ENCODE assay signal across 8 mouse cellular contexts in the genomic region with DNA sequence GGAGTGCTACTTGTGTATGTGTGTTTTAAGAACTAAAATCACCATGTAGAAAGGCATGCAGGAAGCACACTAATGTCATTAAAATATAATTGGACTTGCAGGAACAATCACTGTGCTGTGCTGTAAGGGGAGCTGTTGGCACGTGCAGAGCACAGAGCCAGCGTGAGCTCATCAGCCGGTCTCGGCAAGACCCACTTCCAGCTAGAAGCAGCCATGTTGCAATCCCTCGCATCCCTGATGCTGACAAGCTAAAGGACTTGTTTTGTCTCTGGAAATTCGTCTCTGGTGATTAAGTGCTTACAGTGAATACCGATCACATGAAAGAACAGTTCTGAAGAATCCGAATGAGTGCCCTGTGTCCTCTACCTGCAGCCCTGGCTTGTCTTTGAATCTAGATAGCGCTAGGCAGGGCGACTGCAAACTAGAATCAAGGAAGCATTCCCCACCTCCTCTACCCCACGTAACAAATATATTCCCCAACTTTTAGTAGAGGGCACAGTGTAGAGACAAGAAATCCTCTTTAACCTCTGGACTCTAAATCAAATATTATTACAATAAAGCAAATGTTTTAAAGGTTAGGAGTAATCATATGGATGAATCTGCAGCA.
DNase-seq lines count a peak whose midpoint lies in the region; ATAC-seq and TF ChIP-seq lines count a peak whose summit lies in the region.

No protein-coding gene starts in this region.

- in situ Hi-C loops in Patski (cut with MboI; ENCODE audit: low pct_unique_long_range_greater_than_20kb), result no loop called here

- peak; percentile 76 for ATAC-seq in Patski
- ATAC-seq in forebrain, postnatal 0 days, result peak; percentile 100
- peak; percentile 88 for ATAC-seq in intestine, embryonic 14.5 days (replicated peaks; ENCODE audit: low FRiP score, low TSS enrichment, low read depth)
- peak; percentile 99 for ATAC-seq in midbrain, embryonic 13.5 days
- no peak for ATAC-seq in CD4-positive, CD25-positive, alpha-beta regulatory T cell, adult 4 months

- DNase-seq in Patski (ENCODE audit: low read depth, low spot score), result peak; percentile 15
- DNase-seq in cerebellum, adult 2 months, result peak; percentile 44 to 62
- peak; percentile 92 for DNase-seq in forebrain, postnatal 0 days
- DNase-seq in intestine, embryonic 14.5 days (ENCODE audit: low spot score), result peak; percentile 65
- DNase-seq in left cerebral cortex, adult 18-20 months (ENCODE audit: low spot score in 2 of 2), result peak; percentile 44 to 62
- DNase-seq in testis, postnatal 10 days (ENCODE audit: low spot score), result peak; percentile 42

- peak overlapping the region; percentile 35 for H3K4me3 ChIP-seq in cerebellum, adult 2 months (replicated peaks; ENCODE audit: insufficient read depth, low read depth, low read length)
- 0 out of 2 replicates have a peak overlapping the region, but pooled peaks have one; percentile 4 for H3K4me3 ChIP-seq in forebrain, postnatal 0 days (ENCODE audit: low read depth, low read length)
- H3K4me3 ChIP-seq in intestine, embryonic 14.5 days (ENCODE audit: low read depth, low read length), result no peak overlapping the region
- H3K4me3 ChIP-seq in midbrain, embryonic 13.5 days (replicated peaks), result no peak overlapping the region

- 35% methylated on average over 11 of the region's 11 CpGs for WGBS in cerebellum, adult 2 months
- WGBS in forebrain, postnatal 0 days, result 20% methylated on average over 11 of the region's 11 CpGs
- 40% methylated on average over 11 of the region's 11 CpGs for WGBS in intestine, embryonic 14.5 days
- WGBS in midbrain, embryonic 13.5 days, result 47% methylated on average over 11 of the region's 11 CpGs

- no peaks in the 10 kb centered on the region for H3K4me1 ChIP-seq in cerebellum, adult 2 months (ENCODE audit: control insufficient read depth, insufficient read depth, low read length)
- H3K4me1 ChIP-seq in forebrain, postnatal 0 days (ENCODE audit: insufficient read depth), result no peaks in the 10 kb centered on the region
- peaks cover 10% of the 10 kb centered on the region; the same call in 1 of the 2 replicates for H3K4me1 ChIP-seq in intestine, embryonic 14.5 days (replicated peaks; ENCODE audit: control insufficient read depth, insufficient read depth, low read length)
- H3K4me1 ChIP-seq in midbrain, embryonic 13.5 days (replicated peaks), result no peaks in the 10 kb centered on the region

- peak overlapping the region; percentile 29 for H3K4me2 ChIP-seq in forebrain, postnatal 0 days (ENCODE audit: low read depth)
- no peak overlapping the region for H3K4me2 ChIP-seq in intestine, embryonic 14.5 days (ENCODE audit: low read length)
- no peak overlapping the region for H3K4me2 ChIP-seq in midbrain, embryonic 13.5 days (replicated peaks)

- no peaks in the 10 kb centered on the region for H3K27me3 ChIP-seq in Patski
- H3K27me3 ChIP-seq in cerebellum, adult 2 months (ENCODE audit: control insufficient read depth, insufficient read depth, low read length), result no peaks in the 10 kb centered on the region
- H3K27me3 ChIP-seq in forebrain, postnatal 0 days (ENCODE audit: insufficient read depth, low read length), result no peaks in the 10 kb centered on the region
- no peaks in the 10 kb centered on the region for H3K27me3 ChIP-seq in intestine, embryonic 14.5 days (replicated peaks; ENCODE audit: control insufficient read depth, insufficient read depth, low read length)
- no peaks in the 10 kb centered on the region for H3K27me3 ChIP-seq in midbrain, embryonic 13.5 days

- TF ChIP-seq CTCF in Patski (IDR thresholded peaks at IDR 0.05), result peak; percentile 82
- peak; percentile 69 for TF ChIP-seq CTCF in cerebellum, adult 2 months (IDR thresholded peaks at IDR 0.05; ENCODE audit: borderline replicate concordance, insufficient read depth, low read depth, low read length)
- peak; percentile 87 for TF ChIP-seq CTCF in forebrain, postnatal 0 days (IDR thresholded peaks at IDR 0.05; ENCODE audit: low read depth)

- POLR2A ChIA-PET in Patski (lab: Charles Lee), result no interaction called here

- CTCF ChIA-PET in Patski (lab: Charles Lee), result interaction anchor here (0.7 to 2.0 kb wide), 5 partner anchors 9 to 594 kb away, joined by 3 to 7 read pairs (median 6); no protein-coding TSS in a partner anchor

- no peaks in the 10 kb centered on the region for H3K9me3 ChIP-seq in forebrain, postnatal 0 days (ENCODE audit: low read length)
- no peaks in the 10 kb centered on the region for H3K9me3 ChIP-seq in intestine, embryonic 14.5 days (ENCODE audit: control insufficient read depth, low read length)
- H3K9me3 ChIP-seq in midbrain, embryonic 13.5 days, result no peaks in the 10 kb centered on the region

- TF ChIP-seq POLR2A in cerebellum, adult 2 months (IDR thresholded peaks at IDR 0.05; ENCODE audit: borderline replicate concordance, insufficient read depth, low read length), result no peak

- H3K9ac ChIP-seq in forebrain, postnatal 0 days, result peak overlapping the region; percentile 44; the same call in 1 of the 2 replicates
- H3K9ac ChIP-seq in intestine, embryonic 14.5 days (ENCODE audit: low read length), result no peak overlapping the region
- no peak overlapping the region for H3K9ac ChIP-seq in midbrain, embryonic 13.5 days (replicated peaks)

- no peak overlapping the region for H3K27ac ChIP-seq in cerebellum, adult 2 months (ENCODE audit: insufficient read depth, low read length)
- H3K27ac ChIP-seq in forebrain, postnatal 0 days (ENCODE audit: low read depth, low read length), result peak overlapping the region; percentile 75
- H3K27ac ChIP-seq in intestine, embryonic 14.5 days (ENCODE audit: low read depth), result no peak overlapping the region
- H3K27ac ChIP-seq in midbrain, embryonic 13.5 days, result peak overlapping the region; percentile 62

- H3K36me3 ChIP-seq in forebrain, postnatal 0 days (ENCODE audit: insufficient read depth), result no peaks in the 10 kb centered on the region
- H3K36me3 ChIP-seq in intestine, embryonic 14.5 days (ENCODE audit: control insufficient read depth, insufficient read depth, low read length), result no peaks in the 10 kb centered on the region
- no peaks in the 10 kb centered on the region for H3K36me3 ChIP-seq in midbrain, embryonic 13.5 days

Comparison
In these comparisons a context has a peak if more than half of its experiments do, and no peak if none do; other contexts are left out.
1. DNase-seq: peak in every context shown above with its lines; median percentile 92 in forebrain, postnatal 0 days; 65 in intestine, embryonic 14.5 days; 53 in cerebellum, adult 2 months; 53 in left cerebral cortex, adult 18-20 months; 42 in testis, postnatal 10 days; 15 in Patski.
2. H3K27ac ChIP-seq: peak in forebrain, postnatal 0 days (single experiment) and midbrain, embryonic 13.5 days (single experiment); none in cerebellum, adult 2 months (single experiment) and intestine, embryonic 14.5 days (single experiment).
3. H3K4me3 ChIP-seq: peak in cerebellum, adult 2 months (single experiment) and forebrain, postnatal 0 days (single experiment); none in intestine, embryonic 14.5 days (single experiment) and midbrain, embryonic 13.5 days (single experiment).
4. Peak in every context shown above with its lines, with median percentiles within 50 percentile points of each other: CTCF ChIP-seq.